Mouse (Mus musculus): ENCODE measurements at regions not wholly inside any gene's neighbourhood (a gene's known extent, or its start where the extent isn't known, plus 50 kb on each side); places are given as distances from the start of the nearest gene placed in this dataset.

GRCm38 (mm10) chr5:28630186-28630585 is 163.1 kb upstream of the Shh start:
- 83% methylated on average over 4 of the region's 4 CpGs for WGBS
- no peaks in the 10 kb centered on the region for H3K4me1 ChIP-seq (ENCODE audit: control insufficient read depth, insufficient read depth, insufficient read length, low read length)
- H3K4me3 ChIP-seq (ENCODE audit: low read depth, low read length): no peak overlapping the region
- H3K27me3 ChIP-seq (ENCODE audit: control insufficient read depth, insufficient read depth, low read length): no peaks in the 10 kb centered on the region
- no peak for TF ChIP-seq POLR2A (IDR thresholded peaks at IDR 0.05; ENCODE audit: low read depth, low read length)
- TF ChIP-seq CTCF (IDR thresholded peaks at IDR 0.05; ENCODE audit: extremely low read depth, insufficient read length, insufficient replicate concordance, low read depth, low read length): no peak
- H3K27ac ChIP-seq (ENCODE audit: insufficient read depth, low read depth, low read length): no peak overlapping the region
- H3K36me3 ChIP-seq (ENCODE audit: control insufficient read depth, insufficient read depth, low read length): no peaks in the 10 kb centered on the region

GRCm38 (mm10) chr5:28611885-28612284 is 144.8 kb upstream of the Shh start:
- no peaks in the 10 kb centered on the region for H3K4me1 ChIP-seq (ENCODE audit: control insufficient read depth, insufficient read depth, insufficient read length, low read length)
- no peaks in the 10 kb centered on the region for H3K27me3 ChIP-seq (ENCODE audit: control insufficient read depth, insufficient read depth, low read length)
- H3K27ac ChIP-seq (ENCODE audit: insufficient read depth, low read depth, low read length): no peak overlapping the region
- WGBS: 90% methylated on average over 3 of the region's 3 CpGs
- H3K36me3 ChIP-seq (ENCODE audit: control insufficient read depth, insufficient read depth, low read length): no peaks in the 10 kb centered on the region
- no peak overlapping the region for H3K4me3 ChIP-seq (ENCODE audit: low read depth, low read length)
- TF ChIP-seq POLR2A (IDR thresholded peaks at IDR 0.05; ENCODE audit: low read depth, low read length): no peak

- no peaks in the 10 kb centered on the region for H3K27me3 ChIP-seq (ENCODE audit: control insufficient read depth, insufficient read depth, low read length)
- 26% methylated on average over 1 of the region's 1 CpGs for WGBS
- H3K4me3 ChIP-seq (ENCODE audit: low read depth, low read length): no peak overlapping the region
- no peak overlapping the region for H3K27ac ChIP-seq (ENCODE audit: insufficient read depth, low read depth, low read length)
- no peaks in the 10 kb centered on the region for H3K36me3 ChIP-seq (ENCODE audit: control insufficient read depth, insufficient read depth, low read length)
- TF ChIP-seq CTCF (IDR thresholded peaks at IDR 0.05; ENCODE audit: extremely low read depth, insufficient read length, insufficient replicate concordance, low read depth, low read length) (no peak), POLR2A (IDR thresholded peaks at IDR 0.05; ENCODE audit: low read depth, low read length) (no peak)
- peaks cover 7% of the 10 kb centered on the region; the same call in 1 of the 2 replicates for H3K4me1 ChIP-seq (ENCODE audit: control insufficient read depth, insufficient read depth, insufficient read length, low read length)
Measured at GRCm38 (mm10) chr5:28596537-28597314, 129.7 kb upstream of the Shh start.

- TF ChIP-seq POLR2A (IDR thresholded peaks at IDR 0.05; ENCODE audit: low read depth, low read length) (no peak), CTCF (IDR thresholded peaks at IDR 0.05; ENCODE audit: extremely low read depth, insufficient read length, insufficient replicate concordance, low read depth, low read length) (no peak)
- Histone ChIP-seq H3K4me1 (ENCODE audit: control insufficient read depth, insufficient read depth, insufficient read length, low read length) (peaks cover 3% of the 10 kb centered on the region; the same call in 1 of the 2 replicates), H3K36me3 (ENCODE audit: control insufficient read depth, insufficient read depth, low read length) (no peaks in the 10 kb centered on the region), H3K4me3 (ENCODE audit: low read depth, low read length) (no peak overlapping the region), H3K27ac (ENCODE audit: insufficient read depth, low read depth, low read length) (no peak overlapping the region), H3K27me3 (ENCODE audit: control insufficient read depth, insufficient read depth, low read length) (no peaks in the 10 kb centered on the region)
- WGBS: 33% methylated on average over 5 of the region's 5 CpGs
Measured at GRCm38 (mm10) chr5:28571347-28571998, 104.4 kb upstream of the Shh start.

- Histone ChIP-seq H3K27me3 (ENCODE audit: control insufficient read depth, insufficient read depth, low read length) (no peaks in the 10 kb centered on the region), H3K27ac (ENCODE audit: insufficient read depth, low read depth, low read length) (no peak overlapping the region), H3K36me3 (ENCODE audit: control insufficient read depth, insufficient read depth, low read length) (no peaks in the 10 kb centered on the region), H3K4me3 (ENCODE audit: low read depth, low read length) (no peak overlapping the region), H3K4me1 (ENCODE audit: control insufficient read depth, insufficient read depth, insufficient read length, low read length) (peaks cover 12% of the 10 kb centered on the region; the same call in 1 of the 2 replicates)
- TF ChIP-seq POLR2A (IDR thresholded peaks at IDR 0.05; ENCODE audit: low read depth, low read length) (no peak), CTCF (IDR thresholded peaks at IDR 0.05; ENCODE audit: extremely low read depth, insufficient read length, insufficient replicate concordance, low read depth, low read length) (no peak)
Measured at GRCm38 (mm10) chr5:28568417-28568816, 101.4 kb upstream of the Shh start.

GRCm38 (mm10) chr5:28567341-28567905 is 100.4 kb upstream of the Shh start:
- Histone ChIP-seq H3K4me1 (ENCODE audit: control insufficient read depth, insufficient read depth, insufficient read length, low read length) (peaks cover 20% of the 10 kb centered on the region; the same call in 1 of the 2 replicates), H3K4me3 (ENCODE audit: low read depth, low read length) (no peak overlapping the region), H3K27ac (ENCODE audit: insufficient read depth, low read depth, low read length) (no peak overlapping the region), H3K36me3 (ENCODE audit: control insufficient read depth, insufficient read depth, low read length) (no peaks in the 10 kb centered on the region), H3K27me3 (ENCODE audit: control insufficient read depth, insufficient read depth, low read length) (no peaks in the 10 kb centered on the region)
- TF ChIP-seq POLR2A (IDR thresholded peaks at IDR 0.05; ENCODE audit: low read depth, low read length) (no peak), CTCF (IDR thresholded peaks at IDR 0.05; ENCODE audit: extremely low read depth, insufficient read length, insufficient replicate concordance, low read depth, low read length) (no peak)
- 92% methylated on average over 5 of the region's 5 CpGs for WGBS

- WGBS: 10% methylated on average over 3 of the region's 3 CpGs
- Histone ChIP-seq H3K27ac (ENCODE audit: insufficient read depth, low read depth, low read length) (peak overlapping the region; percentile 65), H3K4me3 (ENCODE audit: low read depth, low read length) (no peak overlapping the region), H3K36me3 (ENCODE audit: control insufficient read depth, insufficient read depth, low read length) (no peaks in the 10 kb centered on the region), H3K4me1 (ENCODE audit: control insufficient read depth, insufficient read depth, insufficient read length, low read length) (peaks cover 22% of the 10 kb centered on the region; the same call in 1 of the 2 replicates), H3K27me3 (ENCODE audit: control insufficient read depth, insufficient read depth, low read length) (no peaks in the 10 kb centered on the region)
- TF ChIP-seq POLR2A (IDR thresholded peaks at IDR 0.05; ENCODE audit: low read depth, low read length): no peak
- TF ChIP-seq CTCF (IDR thresholded peaks at IDR 0.05; ENCODE audit: extremely low read depth, insufficient read length, insufficient replicate concordance, low read depth, low read length): no peak
Measured at GRCm38 (mm10) chr5:28563401-28563800, 96.3 kb upstream of the Shh start.
